Mouse (Mus musculus): ENCODE data around the gene Dera. TPM values are rescaled to one million over a fixed set of nuclear protein-coding genes. Genes with fewer than 3 reads are reported as not detected.

The Dera gene
- polyA plus RNA-seq, 1 experiment from 2014 or later = 17.8 TPM

- H3K4me3 ChIP-seq (ENCODE audit: low read depth, low read length) = no peak overlapping the region
- H3K4me1 ChIP-seq (ENCODE audit: control insufficient read depth, insufficient read depth, low read length) = peaks cover 3% of the 10 kb centered on the region; the same call in 1 of the 2 replicates
- peaks cover 50% of the 10 kb centered on the region for H3K36me3 ChIP-seq (ENCODE audit: control insufficient read depth, insufficient read depth, low read length)
- no peak for ATAC-seq
- H3K9me3 ChIP-seq (replicated peaks; ENCODE audit: control insufficient read depth, low read length) = no peaks in the 10 kb centered on the region
- no peak for DNase-seq (ENCODE audit: low spot score)
- H3K27me3 ChIP-seq (replicated peaks; ENCODE audit: control insufficient read depth, insufficient read depth, low read length) = no peaks in the 10 kb centered on the region
- no peak overlapping the region for H3K4me2 ChIP-seq (ENCODE audit: low read length)
- no peak overlapping the region for H3K27ac ChIP-seq (ENCODE audit: low read depth, low read length)
- WGBS = 94% methylated on average over 4 of the region's 4 CpGs
- no peak overlapping the region for H3K9ac ChIP-seq (ENCODE audit: low read length)
Measured at GRCm38 (mm10) chr6:137752275-137752655, 2.1 kb upstream of the Dera start.

GRCm38 (mm10) chr6:137754857-137755232, 499 bp downstream of the Dera start:
- Histone ChIP-seq H3K9me3 (replicated peaks; ENCODE audit: control insufficient read depth, low read length) (no peaks in the 10 kb centered on the region), H3K36me3 (ENCODE audit: control insufficient read depth, insufficient read depth, low read length) (peaks cover 24% of the 10 kb centered on the region), H3K4me1 (ENCODE audit: control insufficient read depth, insufficient read depth, low read length) (peaks cover 3% of the 10 kb centered on the region; the same call in 1 of the 2 replicates), H3K9ac (ENCODE audit: low read length) (peak overlapping the region; percentile 63), H3K27ac (ENCODE audit: low read depth, low read length) (no peak overlapping the region), H3K4me2 (ENCODE audit: low read length) (peak overlapping the region; percentile 68), H3K27me3 (replicated peaks; ENCODE audit: control insufficient read depth, insufficient read depth, low read length) (no peaks in the 10 kb centered on the region), H3K4me3 (ENCODE audit: low read depth, low read length) (peak overlapping the region; percentile 45)
- DNase-seq (ENCODE audit: low spot score) (no peak), ATAC-seq (no peak)
- 6% methylated on average over 8 of the region's 8 CpGs for WGBS

GRCm38 (mm10) chr6:137756310-137756709, 2.0 kb downstream of the Dera start:
- Histone ChIP-seq H3K4me2 (ENCODE audit: low read length) (no peak overlapping the region), H3K9ac (ENCODE audit: low read length) (no peak overlapping the region), H3K27me3 (replicated peaks; ENCODE audit: control insufficient read depth, insufficient read depth, low read length) (no peaks in the 10 kb centered on the region), H3K4me1 (ENCODE audit: control insufficient read depth, insufficient read depth, low read length) (peaks cover 3% of the 10 kb centered on the region; the same call in 1 of the 2 replicates), H3K27ac (ENCODE audit: low read depth, low read length) (no peak overlapping the region), H3K36me3 (ENCODE audit: control insufficient read depth, insufficient read depth, low read length) (peaks cover 15% of the 10 kb centered on the region), H3K4me3 (ENCODE audit: low read depth, low read length) (no peak overlapping the region), H3K9me3 (replicated peaks; ENCODE audit: control insufficient read depth, low read length) (no peaks in the 10 kb centered on the region)
- 71% methylated on average over 5 of the region's 5 CpGs for WGBS
- peak; percentile 35 for DNase-seq (ENCODE audit: low spot score)
- no peak for ATAC-seq

- 89% methylated on average over 1 of the region's 1 CpGs for WGBS
- Histone ChIP-seq H3K4me1 (ENCODE audit: control insufficient read depth, insufficient read depth, low read length) (peaks cover 3% of the 10 kb centered on the region; the same call in 1 of the 2 replicates), H3K36me3 (ENCODE audit: control insufficient read depth, insufficient read depth, low read length) (0 out of 2 replicates have a peak, but pooled peaks cover 3% of the 10 kb centered on the region), H3K27ac (ENCODE audit: low read depth, low read length) (no peak overlapping the region), H3K27me3 (replicated peaks; ENCODE audit: control insufficient read depth, insufficient read depth, low read length) (no peaks in the 10 kb centered on the region), H3K9me3 (replicated peaks; ENCODE audit: control insufficient read depth, low read length) (no peaks in the 10 kb centered on the region), H3K4me3 (ENCODE audit: low read depth, low read length) (no peak overlapping the region), H3K9ac (ENCODE audit: low read length) (no peak overlapping the region), H3K4me2 (ENCODE audit: low read length) (no peak overlapping the region)
- DNase-seq (ENCODE audit: low spot score) (no peak), ATAC-seq (no peak)
Measured at GRCm38 (mm10) chr6:137757891-137758290, 3.5 kb downstream of the Dera start.

GRCm38 (mm10) chr6:137759681-137760080, 5.3 kb downstream of the Dera start:
- Histone ChIP-seq H3K27me3 (replicated peaks; ENCODE audit: control insufficient read depth, insufficient read depth, low read length) (no peaks in the 10 kb centered on the region), H3K27ac (ENCODE audit: low read depth, low read length) (no peak overlapping the region), H3K4me1 (ENCODE audit: control insufficient read depth, insufficient read depth, low read length) (no peaks in the 10 kb centered on the region), H3K9ac (ENCODE audit: low read length) (no peak overlapping the region), H3K9me3 (replicated peaks; ENCODE audit: control insufficient read depth, low read length) (no peaks in the 10 kb centered on the region), H3K4me2 (ENCODE audit: low read length) (no peak overlapping the region), H3K4me3 (ENCODE audit: low read depth, low read length) (no peak overlapping the region), H3K36me3 (ENCODE audit: control insufficient read depth, insufficient read depth, low read length) (no peaks in the 10 kb centered on the region)
- no peak for DNase-seq (ENCODE audit: low spot score)
- WGBS = 58% methylated on average over 8 of the region's 8 CpGs
- ATAC-seq = peak; percentile 40; the same call in 1 of the 2 replicates

- WGBS = 49% methylated on average over 15 of the region's 15 CpGs
- H3K4me1 ChIP-seq (ENCODE audit: control insufficient read depth, insufficient read depth, low read length) = no peaks in the 10 kb centered on the region
Measured at GRCm38 (mm10) chr6:137760966-137761365, 6.6 kb downstream of the Dera start.

GRCm38 (mm10) chr6:137764572-137765210, 10.3 kb downstream of the Dera start:
- no peak overlapping the region for H3K4me2 ChIP-seq (ENCODE audit: low read length)
- ATAC-seq = no peak; the same call in 1 of the 2 replicates
- DNase-seq (ENCODE audit: low spot score) = no peak
- H3K4me1 ChIP-seq (ENCODE audit: control insufficient read depth, insufficient read depth, low read length) = no peaks in the 10 kb centered on the region
- 31% methylated on average over 3 of the region's 3 CpGs for WGBS
- H3K9ac ChIP-seq (ENCODE audit: low read length) = no peak overlapping the region
- H3K27me3 ChIP-seq (replicated peaks; ENCODE audit: control insufficient read depth, insufficient read depth, low read length) = no peaks in the 10 kb centered on the region
- no peaks in the 10 kb centered on the region for H3K9me3 ChIP-seq (replicated peaks; ENCODE audit: control insufficient read depth, low read length)
- H3K4me3 ChIP-seq (ENCODE audit: low read depth, low read length) = no peak overlapping the region
- no peaks in the 10 kb centered on the region for H3K36me3 ChIP-seq (ENCODE audit: control insufficient read depth, insufficient read depth, low read length)
- H3K27ac ChIP-seq (ENCODE audit: low read depth, low read length) = no peak overlapping the region

More at GRCm38 (mm10) chr6:137760966-137761365, 6.6 kb downstream of the Dera start:
- Histone ChIP-seq H3K27ac (ENCODE audit: low read depth, low read length) (no peak overlapping the region), H3K9me3 (replicated peaks; ENCODE audit: control insufficient read depth, low read length) (no peaks in the 10 kb centered on the region), H3K27me3 (replicated peaks; ENCODE audit: control insufficient read depth, insufficient read depth, low read length) (no peaks in the 10 kb centered on the region), H3K9ac (ENCODE audit: low read length) (no peak overlapping the region), H3K36me3 (ENCODE audit: control insufficient read depth, insufficient read depth, low read length) (no peaks in the 10 kb centered on the region), H3K4me2 (ENCODE audit: low read length) (peak overlapping the region; percentile 9; the same call in 1 of the 2 replicates), H3K4me3 (ENCODE audit: low read depth, low read length) (no peak overlapping the region)
- peak; percentile 36; the same call in 1 of the 2 replicates for ATAC-seq
- peak; percentile 43 for DNase-seq (ENCODE audit: low spot score)

GRCm38 (mm10) chr6:137766177-137766576, 11.8 kb downstream of the Dera start:
- H3K4me2 ChIP-seq (ENCODE audit: low read length) = no peak overlapping the region
- no peaks in the 10 kb centered on the region for H3K36me3 ChIP-seq (ENCODE audit: control insufficient read depth, insufficient read depth, low read length)
- no peaks in the 10 kb centered on the region for H3K27me3 ChIP-seq (replicated peaks; ENCODE audit: control insufficient read depth, insufficient read depth, low read length)
- H3K27ac ChIP-seq (ENCODE audit: low read depth, low read length) = no peak overlapping the region
- no peak overlapping the region for H3K9ac ChIP-seq (ENCODE audit: low read length)
- no peak overlapping the region for H3K4me3 ChIP-seq (ENCODE audit: low read depth, low read length)
- DNase-seq (ENCODE audit: low spot score) = no peak
- no peaks in the 10 kb centered on the region for H3K4me1 ChIP-seq (ENCODE audit: control insufficient read depth, insufficient read depth, low read length)
- ATAC-seq = no peak
- no peaks in the 10 kb centered on the region for H3K9me3 ChIP-seq (replicated peaks; ENCODE audit: control insufficient read depth, low read length)

GRCm38 (mm10) chr6:137771621-137772250, 17.4 kb downstream of the Dera start:
- DNase-seq (ENCODE audit: low spot score) (no peak), ATAC-seq (no peak)
- Histone ChIP-seq H3K4me2 (ENCODE audit: low read length) (no peak overlapping the region), H3K4me1 (ENCODE audit: control insufficient read depth, insufficient read depth, low read length) (no peaks in the 10 kb centered on the region), H3K27ac (ENCODE audit: low read depth, low read length) (no peak overlapping the region), H3K36me3 (ENCODE audit: control insufficient read depth, insufficient read depth, low read length) (no peaks in the 10 kb centered on the region), H3K9me3 (replicated peaks; ENCODE audit: control insufficient read depth, low read length) (no peaks in the 10 kb centered on the region), H3K4me3 (ENCODE audit: low read depth, low read length) (no peak overlapping the region), H3K27me3 (replicated peaks; ENCODE audit: control insufficient read depth, insufficient read depth, low read length) (no peaks in the 10 kb centered on the region), H3K9ac (ENCODE audit: low read length) (no peak overlapping the region)
- 82% methylated on average over 3 of the region's 3 CpGs for WGBS
